Mouse (Mus musculus): ENCODE results near the gene Best2. TPM values are rescaled to one million over a fixed set of nuclear protein-coding genes. Genes with fewer than 3 reads are reported as not detected.

The Best2 gene
- total RNA-seq (2014; rRNA removed; ENCODE audit: low replicate concordance) (not detected in 2 replicates), polyA plus RNA-seq (2015; fragmentation: Nextera tagmentation; extraction: Ambion mirVana) (not detected in 2 replicates)

- H3K4me3 ChIP-seq (ENCODE audit: low read depth, low read length) = peak within 1 kb of the TSS; percentile 26; the same call in 1 of the 2 replicates
- H3K9me3 ChIP-seq (replicated peaks; ENCODE audit: control insufficient read depth, low read length) = no peaks in the 10 kb centered on the region
- H3K4me1 ChIP-seq (ENCODE audit: control insufficient read depth, insufficient read depth) = no peaks in the 10 kb centered on the region
- DNase-seq (ENCODE audit: low spot score) (no peak), ATAC-seq (ENCODE audit: insufficient read depth, low read depth) (no peak)
- H3K27me3 ChIP-seq (ENCODE audit: control insufficient read depth, insufficient read depth, low read length) = peaks cover 43% of the 10 kb centered on the region
- H3K36me3 ChIP-seq (replicated peaks; ENCODE audit: control insufficient read depth, insufficient read depth, low read length) = peaks cover 22% of the 10 kb centered on the region
- peak within 1 kb of the TSS; percentile 50 for H3K4me2 ChIP-seq (ENCODE audit: low read depth, low read length)
- 8% methylated on average over 1 of the region's 2 CpGs for WGBS
- H3K27ac ChIP-seq (ENCODE audit: low read depth) = no peak within 1 kb of the TSS
- no peak for TF ChIP-seq CTCF (IDR thresholded peaks at IDR 0.05; ENCODE audit: low read depth)
- TF ChIP-seq EP300 (IDR thresholded peaks at IDR 0.05; ENCODE audit: low read depth) = no peak
- H3K9ac ChIP-seq (replicated peaks; ENCODE audit: low read depth, low read length) = no peak within 1 kb of the TSS
Observed at GRCm38 (mm10) chr8:85014431-85014830, at the start of gene Best2. Best2 (minus strand) TSS chr8:85014531.

- H3K4me3 ChIP-seq (ENCODE audit: low read depth, low read length) = no peak overlapping the region
- H3K4me2 ChIP-seq (ENCODE audit: low read depth, low read length) = no peak overlapping the region
- no peaks in the 10 kb centered on the region for H3K36me3 ChIP-seq (replicated peaks; ENCODE audit: control insufficient read depth, insufficient read depth, low read length)
- H3K4me1 ChIP-seq (ENCODE audit: control insufficient read depth, insufficient read depth) = no peaks in the 10 kb centered on the region
- H3K9ac ChIP-seq (replicated peaks; ENCODE audit: low read depth, low read length) = no peak overlapping the region
- 95% methylated on average over 4 of the region's 4 CpGs for WGBS
- H3K27me3 ChIP-seq (ENCODE audit: control insufficient read depth, insufficient read depth, low read length) = no peaks in the 10 kb centered on the region
- ATAC-seq (ENCODE audit: insufficient read depth, low read depth) (no peak), DNase-seq (ENCODE audit: low spot score) (no peak)
- no peak overlapping the region for H3K27ac ChIP-seq (ENCODE audit: low read depth)
- no peaks in the 10 kb centered on the region for H3K9me3 ChIP-seq (replicated peaks; ENCODE audit: control insufficient read depth, low read length)
- TF ChIP-seq EP300 (IDR thresholded peaks at IDR 0.05; ENCODE audit: low read depth) = no peak
- TF ChIP-seq CTCF (IDR thresholded peaks at IDR 0.05; ENCODE audit: low read depth) = no peak
Observed at GRCm38 (mm10) chr8:85062603-85063002, 48.3 kb upstream of the Best2 start.

GRCm38 (mm10) chr8:85059879-85060616, 45.7 kb upstream of the Best2 start, which contains the start of gene Fbxw9:
Fbxw9 (plus strand) TSS chr8:85060055.
- peak; percentile 87 for DNase-seq (ENCODE audit: low spot score)
- Histone ChIP-seq H3K36me3 (replicated peaks; ENCODE audit: control insufficient read depth, insufficient read depth, low read length) (peaks cover 15% of the 10 kb centered on the region), H3K4me3 (ENCODE audit: low read depth, low read length) (peak within 1 kb of the TSS; percentile 96), H3K9me3 (replicated peaks; ENCODE audit: control insufficient read depth, low read length) (no peaks in the 10 kb centered on the region), H3K4me1 (ENCODE audit: control insufficient read depth, insufficient read depth) (no peaks in the 10 kb centered on the region), H3K27me3 (ENCODE audit: control insufficient read depth, insufficient read depth, low read length) (no peaks in the 10 kb centered on the region), H3K9ac (replicated peaks; ENCODE audit: low read depth, low read length) (peak within 1 kb of the TSS; percentile 60), H3K4me2 (ENCODE audit: low read depth, low read length) (peak within 1 kb of the TSS; percentile 97), H3K27ac (ENCODE audit: low read depth) (peak within 1 kb of the TSS; percentile 47; the same call in 1 of the 2 replicates)
- TF ChIP-seq EP300 (IDR thresholded peaks at IDR 0.05; ENCODE audit: low read depth) (0 out of 2 replicates have a peak, but pooled peaks have one; percentile 21), CTCF (IDR thresholded peaks at IDR 0.05; ENCODE audit: low read depth) (no peak)
- WGBS = under 1% methylated on average over 51 of the region's 53 CpGs
- ATAC-seq (ENCODE audit: insufficient read depth, low read depth) = peak; percentile 93

GRCm38 (mm10) chr8:85057367-85057766, 43.0 kb upstream of the Best2 start:
- WGBS = 82% methylated on average over 7 of the region's 7 CpGs
- Histone ChIP-seq H3K27me3 (ENCODE audit: control insufficient read depth, insufficient read depth, low read length) (no peaks in the 10 kb centered on the region), H3K27ac (ENCODE audit: low read depth) (no peak overlapping the region), H3K9ac (replicated peaks; ENCODE audit: low read depth, low read length) (no peak overlapping the region), H3K9me3 (replicated peaks; ENCODE audit: control insufficient read depth, low read length) (no peaks in the 10 kb centered on the region), H3K36me3 (replicated peaks; ENCODE audit: control insufficient read depth, insufficient read depth, low read length) (peaks cover 41% of the 10 kb centered on the region), H3K4me3 (ENCODE audit: low read depth, low read length) (no peak overlapping the region), H3K4me2 (ENCODE audit: low read depth, low read length) (no peak overlapping the region), H3K4me1 (ENCODE audit: control insufficient read depth, insufficient read depth) (no peaks in the 10 kb centered on the region)
- TF ChIP-seq EP300 (IDR thresholded peaks at IDR 0.05; ENCODE audit: low read depth) (no peak), CTCF (IDR thresholded peaks at IDR 0.05; ENCODE audit: low read depth) (no peak)
- DNase-seq (ENCODE audit: low spot score) = no peak
- ATAC-seq (ENCODE audit: insufficient read depth, low read depth) = no peak

GRCm38 (mm10) chr8:85043619-85044018, 29.3 kb upstream of the Best2 start:
- ATAC-seq (ENCODE audit: insufficient read depth, low read depth) (no peak), DNase-seq (ENCODE audit: low spot score) (no peak)
- Histone ChIP-seq H3K27ac (ENCODE audit: low read depth) (no peak overlapping the region), H3K4me2 (ENCODE audit: low read depth, low read length) (no peak overlapping the region), H3K36me3 (replicated peaks; ENCODE audit: control insufficient read depth, insufficient read depth, low read length) (peaks cover 77% of the 10 kb centered on the region), H3K4me3 (ENCODE audit: low read depth, low read length) (no peak overlapping the region), H3K4me1 (ENCODE audit: control insufficient read depth, insufficient read depth) (peaks cover 3% of the 10 kb centered on the region; the same call in 1 of the 2 replicates), H3K9me3 (replicated peaks; ENCODE audit: control insufficient read depth, low read length) (no peaks in the 10 kb centered on the region), H3K9ac (replicated peaks; ENCODE audit: low read depth, low read length) (no peak overlapping the region), H3K27me3 (ENCODE audit: control insufficient read depth, insufficient read depth, low read length) (no peaks in the 10 kb centered on the region)
- WGBS = 92% methylated on average over 6 of the region's 6 CpGs
- TF ChIP-seq EP300 (IDR thresholded peaks at IDR 0.05; ENCODE audit: low read depth) (no peak), CTCF (IDR thresholded peaks at IDR 0.05; ENCODE audit: low read depth) (no peak)

Measured in heart, postnatal 0 days (tissue).